Mouse (Mus musculus) ES-Bruce4 (cell line): ENCODE measurements around the gene Kptn.

ENCODE experiments used
- CTCF ChIP-seq: IDR thresholded peaks from one replicate; pipeline ENCODE4 v1.8.1; 2011; ENCODE audit warnings: low read depth, low read length
- POLR2A ChIP-seq: IDR thresholded peaks from one replicate; pipeline ENCODE4 v1.8.1; 2011; ENCODE audit warnings: low read length; ENCODE audit not compliant: insufficient read depth

DNA sequence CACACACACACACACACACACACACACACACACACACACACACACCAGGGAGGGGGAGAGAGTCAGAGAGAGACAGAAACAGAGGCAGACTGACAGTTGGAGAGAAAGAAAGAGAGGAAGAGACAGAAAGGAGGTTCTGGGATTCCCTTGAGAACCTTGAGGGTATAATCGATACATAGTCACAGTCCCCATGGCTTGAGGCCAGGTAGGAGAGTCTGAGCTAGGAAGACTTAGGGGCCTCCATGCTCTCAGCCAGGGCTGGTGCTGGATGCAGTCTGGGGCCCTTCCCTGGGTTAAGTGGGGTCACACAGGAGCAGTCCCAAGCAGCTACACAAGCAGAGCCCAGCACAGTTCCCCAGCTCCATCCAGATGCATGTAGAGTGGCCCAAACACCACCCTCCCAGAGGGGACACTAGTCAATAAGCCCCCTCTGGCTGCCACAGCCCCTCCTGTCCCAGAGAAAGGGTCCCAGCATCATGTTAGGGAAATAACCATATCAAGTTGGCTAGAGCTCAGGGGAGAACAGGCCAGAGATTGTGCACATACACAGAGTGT, 53.0 kb downstream of the Kptn start:
- TF ChIP-seq CTCF = no peak
- no peak for TF ChIP-seq POLR2A
